Mouse (Mus musculus): ENCODE measurements at regions not wholly inside any gene's neighbourhood (a gene's known extent, or its start where the extent isn't known, plus 50 kb on each side); places are given as distances from the start of the nearest gene placed in this dataset.

DNA sequence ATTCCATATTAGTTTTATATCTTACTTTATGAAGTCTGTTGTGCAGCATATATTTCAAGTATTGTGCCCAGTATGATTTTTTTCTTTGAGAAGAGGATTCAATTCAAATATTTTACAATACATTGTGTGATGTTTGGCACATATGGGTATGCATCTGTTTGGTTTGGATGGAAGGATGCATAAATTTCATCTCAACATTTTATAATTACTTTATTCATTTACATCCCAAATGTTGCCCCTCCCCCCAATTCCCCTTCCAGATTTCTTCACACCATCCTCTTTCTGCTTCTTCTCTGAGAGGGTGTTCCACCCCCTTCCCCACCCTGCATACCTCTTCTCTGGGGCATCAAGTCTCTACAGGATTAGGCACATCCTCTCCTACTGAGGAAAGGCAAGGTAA, 857.5 kb downstream of the Dnah5 start:
- TF ChIP-seq CTCF (IDR thresholded peaks at IDR 0.05; ENCODE audit: extremely low read depth, insufficient read depth, insufficient read length, insufficient replicate concordance) = no peak
- TF ChIP-seq POLR2A (IDR thresholded peaks at IDR 0.05; ENCODE audit: low read depth, low read length) = no peak

Data from spleen, adult 2 months (tissue).